Mouse (Mus musculus): Measurements from ENCODE around the gene Nkain1. TPM values are rescaled to one million over a fixed set of nuclear protein-coding genes. Genes with fewer than 3 reads are reported as not detected.

Gene Nkain1
- polyA plus RNA-seq, 1 experiment = 42.0 TPM

DNA sequence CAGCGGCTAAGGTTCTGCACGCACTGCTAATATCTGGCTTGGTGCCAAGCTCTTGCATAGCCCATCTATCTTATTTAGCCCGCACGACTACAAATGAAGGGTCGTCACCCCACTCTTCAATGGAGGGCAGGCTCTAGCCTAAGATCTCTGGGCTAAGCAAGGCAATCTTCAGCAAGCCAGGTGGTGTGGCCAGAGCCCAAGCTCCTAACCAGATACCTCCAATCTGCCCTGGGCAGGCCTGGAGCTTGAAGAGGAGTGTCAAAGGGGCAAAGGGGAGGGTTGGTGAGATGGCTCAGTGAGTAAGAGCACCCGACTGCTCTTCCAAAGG lies 20.9 kb downstream of the Nkain1 start:
- TF ChIP-seq POLR2A (IDR thresholded peaks at IDR 0.05; ENCODE audit: extremely low read depth, insufficient read depth, low read length) (no peak), CTCF (IDR thresholded peaks at IDR 0.05; ENCODE audit: extremely low read depth, insufficient read depth, low read length) (no peak)
- Histone ChIP-seq H3K27ac (ENCODE audit: insufficient read depth, low read length) (no peak overlapping the region), H3K4me1 (ENCODE audit: control insufficient read depth, insufficient read depth, low read length) (no peaks in the 10 kb centered on the region), H3K4me3 (ENCODE audit: insufficient read depth, low read length) (no peak overlapping the region)

- no peak overlapping the region for H3K4me3 ChIP-seq (ENCODE audit: insufficient read depth, low read length)
- TF ChIP-seq POLR2A (IDR thresholded peaks at IDR 0.05; ENCODE audit: extremely low read depth, insufficient read depth, low read length) (no peak), CTCF (IDR thresholded peaks at IDR 0.05; ENCODE audit: extremely low read depth, insufficient read depth, low read length) (no peak)
- H3K4me1 ChIP-seq (ENCODE audit: control insufficient read depth, insufficient read depth, low read length) = no peaks in the 10 kb centered on the region
- H3K27ac ChIP-seq (ENCODE audit: insufficient read depth, low read length) = no peak overlapping the region
Observed at GRCm38 (mm10) chr4:130552312-130553120, 21.5 kb downstream of the Nkain1 start.

GRCm38 (mm10) chr4:130550511-130550910 lies 23.5 kb downstream of the Nkain1 start:
- no peak overlapping the region for H3K4me3 ChIP-seq (ENCODE audit: insufficient read depth, low read length)
- H3K4me1 ChIP-seq (ENCODE audit: control insufficient read depth, insufficient read depth, low read length) = no peaks in the 10 kb centered on the region
- H3K27ac ChIP-seq (ENCODE audit: insufficient read depth, low read length) = no peak overlapping the region
- TF ChIP-seq POLR2A (IDR thresholded peaks at IDR 0.05; ENCODE audit: extremely low read depth, insufficient read depth, low read length) = no peak
- TF ChIP-seq CTCF (IDR thresholded peaks at IDR 0.05; ENCODE audit: extremely low read depth, insufficient read depth, low read length) = no peak

DNA sequence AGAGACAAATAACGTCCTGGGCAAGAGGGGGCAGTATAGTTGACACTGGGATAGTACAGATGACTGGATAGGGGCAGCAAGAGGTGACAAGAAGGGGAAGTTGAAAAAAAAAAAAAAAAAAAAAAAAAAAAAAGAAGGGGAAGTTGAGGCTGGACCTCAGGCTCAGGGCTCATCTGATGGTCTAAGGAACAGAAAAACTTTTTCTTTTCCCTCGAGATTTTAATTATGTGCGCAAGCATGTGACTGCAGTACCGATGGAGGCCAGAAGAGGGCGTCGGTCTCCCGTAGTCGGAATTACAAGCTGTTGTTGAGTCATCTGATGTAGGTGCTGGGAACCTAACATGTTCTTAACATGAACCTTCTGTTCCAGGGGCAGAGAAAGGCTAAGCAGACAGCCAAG lies 24.8 kb downstream of the Nkain1 start:
- TF ChIP-seq CTCF (IDR thresholded peaks at IDR 0.05; ENCODE audit: extremely low read depth, insufficient read depth, low read length) = peak; percentile 30; the same call in 1 of the 2 replicates
- TF ChIP-seq POLR2A (IDR thresholded peaks at IDR 0.05; ENCODE audit: extremely low read depth, insufficient read depth, low read length) = no peak
- Histone ChIP-seq H3K4me1 (ENCODE audit: control insufficient read depth, insufficient read depth, low read length) (no peaks in the 10 kb centered on the region), H3K4me3 (ENCODE audit: insufficient read depth, low read length) (no peak overlapping the region), H3K27ac (ENCODE audit: insufficient read depth, low read length) (no peak overlapping the region)

GRCm38 (mm10) chr4:130546798-130547562 lies 27.0 kb downstream of the Nkain1 start:
- Histone ChIP-seq H3K4me1 (ENCODE audit: control insufficient read depth, insufficient read depth, low read length) (no peaks in the 10 kb centered on the region), H3K4me3 (ENCODE audit: insufficient read depth, low read length) (no peak overlapping the region), H3K27ac (ENCODE audit: insufficient read depth, low read length) (no peak overlapping the region)
- TF ChIP-seq POLR2A (IDR thresholded peaks at IDR 0.05; ENCODE audit: extremely low read depth, insufficient read depth, low read length) = no peak
- TF ChIP-seq CTCF (IDR thresholded peaks at IDR 0.05; ENCODE audit: extremely low read depth, insufficient read depth, low read length) = no peak

DNA sequence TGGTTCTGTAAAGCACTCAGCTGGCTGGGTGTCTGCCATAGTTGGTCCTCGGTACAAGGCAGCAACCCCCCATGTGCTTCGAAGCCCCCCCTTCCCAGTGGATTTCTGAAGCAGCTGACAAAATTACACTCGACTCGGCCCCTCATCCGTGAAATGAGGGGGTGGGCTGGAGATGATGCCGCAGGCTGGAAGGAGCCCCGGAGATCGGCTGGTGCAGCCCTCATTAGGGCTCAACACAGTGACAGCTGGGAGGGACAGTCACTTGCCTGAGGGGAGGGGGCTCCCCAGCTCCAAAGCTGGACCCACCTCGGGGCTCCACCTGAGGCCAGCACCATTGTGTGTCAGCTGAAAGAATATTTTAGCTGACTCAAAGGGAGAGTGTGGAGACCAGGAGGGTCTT lies 29.6 kb downstream of the Nkain1 start:
- no peak overlapping the region for H3K4me3 ChIP-seq (ENCODE audit: insufficient read depth, low read length)
- 0 out of 2 replicates have a peak overlapping the region, but pooled peaks have one; percentile 25 for H3K27ac ChIP-seq (ENCODE audit: insufficient read depth, low read length)
- TF ChIP-seq CTCF (IDR thresholded peaks at IDR 0.05; ENCODE audit: extremely low read depth, insufficient read depth, low read length) (no peak), POLR2A (IDR thresholded peaks at IDR 0.05; ENCODE audit: extremely low read depth, insufficient read depth, low read length) (no peak)
- H3K4me1 ChIP-seq (ENCODE audit: control insufficient read depth, insufficient read depth, low read length) = no peaks in the 10 kb centered on the region

- Histone ChIP-seq H3K4me1 (ENCODE audit: control insufficient read depth, insufficient read depth, low read length) (no peaks in the 10 kb centered on the region), H3K4me3 (ENCODE audit: insufficient read depth, low read length) (no peak overlapping the region), H3K27ac (ENCODE audit: insufficient read depth, low read length) (peak overlapping the region; percentile 11; the same call in 1 of the 2 replicates)
- TF ChIP-seq CTCF (IDR thresholded peaks at IDR 0.05; ENCODE audit: extremely low read depth, insufficient read depth, low read length) (no peak), POLR2A (IDR thresholded peaks at IDR 0.05; ENCODE audit: extremely low read depth, insufficient read depth, low read length) (no peak)
Observed at GRCm38 (mm10) chr4:130543121-130543520, 30.9 kb downstream of the Nkain1 start.

- Histone ChIP-seq H3K4me3 (ENCODE audit: insufficient read depth, low read length) (no peak overlapping the region), H3K4me1 (ENCODE audit: control insufficient read depth, insufficient read depth, low read length) (no peaks in the 10 kb centered on the region), H3K27ac (ENCODE audit: insufficient read depth, low read length) (no peak overlapping the region)
- TF ChIP-seq POLR2A (IDR thresholded peaks at IDR 0.05; ENCODE audit: extremely low read depth, insufficient read depth, low read length) (no peak), CTCF (IDR thresholded peaks at IDR 0.05; ENCODE audit: extremely low read depth, insufficient read depth, low read length) (no peak)
Observed at GRCm38 (mm10) chr4:130540831-130541230, 33.1 kb downstream of the Nkain1 start.

GRCm38 (mm10) chr4:130539706-130540105 lies 34.3 kb downstream of the Nkain1 start:
- Histone ChIP-seq H3K4me3 (ENCODE audit: insufficient read depth, low read length) (no peak overlapping the region), H3K4me1 (ENCODE audit: control insufficient read depth, insufficient read depth, low read length) (no peaks in the 10 kb centered on the region), H3K27ac (ENCODE audit: insufficient read depth, low read length) (no peak overlapping the region)
- no peak for TF ChIP-seq CTCF (IDR thresholded peaks at IDR 0.05; ENCODE audit: extremely low read depth, insufficient read depth, low read length)
- TF ChIP-seq POLR2A (IDR thresholded peaks at IDR 0.05; ENCODE audit: extremely low read depth, insufficient read depth, low read length) = no peak
